Mouse (Mus musculus) olfactory bulb, adult 2 months (tissue): ENCODE measurements around the gene Trappc3.

Experiments used
- CTCF ChIP-seq: fragments of 200-500 bp; IDR thresholded peaks from 2 replicates; pipeline ENCODE4 v1.5.1; 2012; ENCODE audit warnings: low read depth, mild to moderate bottlenecking, low read length, moderate library complexity; ENCODE audit not compliant: insufficient read depth
- POLR2A ChIP-seq: fragments of 200-500 bp; IDR thresholded peaks from 2 replicates; pipeline ENCODE4 v1.6.1; 2012; ENCODE audit warnings: mild to moderate bottlenecking, low read depth, low read length, moderate library complexity; ENCODE audit not compliant: insufficient read depth

- no peak for TF ChIP-seq CTCF
- no peak for TF ChIP-seq POLR2A
These were observed 48.2 kb downstream of the Trappc3 start for GRCm38 (mm10) chr4:126310344-126310743.
